Mouse (Mus musculus) common myeloid progenitor, adult 5-6 weeks (primary cell): Measurements from ENCODE around the gene Ltbp1. TPM values are rescaled to one million over a fixed set of nuclear protein-coding genes. Genes with fewer than 3 reads are reported as not detected.

ENCODE experiments used
- ATAC-seq: replicated peaks from 2 replicates; pipeline ENCODE4 v1.8.0; 2016; ENCODE audit warnings: low read depth, mild to moderate bottlenecking, moderate TSS enrichment, inconsistent platforms; ENCODE audit not compliant: poor library complexity, severe bottlenecking
- total RNA-seq: library from RNA; stranded (forward); fragments of 200-1000, 187-1606 nt; gene quantifications from 2 replicates; pipeline ENCODE4 v1.2.3, GENCODE M21; 2017

Ltbp1 gene
- total RNA-seq, 1 experiment from 2014 or later = 2.5 TPM

DNA sequence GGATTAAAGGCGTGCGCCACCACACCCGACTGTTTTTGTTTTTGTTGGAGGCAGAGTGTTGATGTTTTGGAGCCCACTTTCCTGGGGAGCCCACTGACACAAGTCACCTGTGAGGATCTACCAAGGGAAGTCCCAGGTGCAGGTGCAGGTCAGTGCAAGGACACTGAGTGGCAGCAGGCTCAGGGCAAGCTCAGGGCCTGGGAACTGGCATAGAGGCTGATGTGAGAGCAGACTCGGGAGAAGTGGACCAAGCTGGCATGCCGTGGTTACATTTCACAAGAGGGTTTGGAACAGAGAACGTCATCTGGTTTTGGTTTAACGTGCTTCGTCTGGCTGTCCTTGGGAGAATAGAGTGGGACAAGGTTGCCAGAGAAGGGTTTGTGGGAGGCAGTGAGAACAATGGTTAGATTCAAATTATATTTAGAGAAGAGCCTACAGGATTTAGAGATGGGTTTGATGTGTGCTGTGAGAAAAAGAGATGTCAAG is 46.1 kb downstream of the Ltbp1 start:
- no peak for ATAC-seq

DNA sequence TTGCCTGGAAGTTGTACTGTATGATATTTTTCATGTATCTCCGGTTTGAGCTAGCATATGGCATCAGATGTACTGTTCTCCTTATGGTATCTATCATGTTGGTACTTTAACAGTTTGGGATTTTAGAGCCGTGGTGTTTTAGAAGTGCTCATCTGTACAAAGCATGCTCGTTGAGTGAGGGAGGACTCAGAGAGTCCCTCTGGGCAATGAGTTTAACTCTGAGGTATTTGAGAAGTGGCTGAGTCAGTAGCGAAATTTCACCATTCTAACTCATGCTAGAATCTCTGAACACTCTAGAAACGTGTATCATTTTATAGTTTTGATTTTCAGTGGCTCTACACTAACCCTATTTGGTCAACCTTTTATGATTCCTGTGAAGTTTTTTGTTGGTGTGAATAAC is 49.9 kb downstream of the Ltbp1 start:
- ATAC-seq = no peak

DNA sequence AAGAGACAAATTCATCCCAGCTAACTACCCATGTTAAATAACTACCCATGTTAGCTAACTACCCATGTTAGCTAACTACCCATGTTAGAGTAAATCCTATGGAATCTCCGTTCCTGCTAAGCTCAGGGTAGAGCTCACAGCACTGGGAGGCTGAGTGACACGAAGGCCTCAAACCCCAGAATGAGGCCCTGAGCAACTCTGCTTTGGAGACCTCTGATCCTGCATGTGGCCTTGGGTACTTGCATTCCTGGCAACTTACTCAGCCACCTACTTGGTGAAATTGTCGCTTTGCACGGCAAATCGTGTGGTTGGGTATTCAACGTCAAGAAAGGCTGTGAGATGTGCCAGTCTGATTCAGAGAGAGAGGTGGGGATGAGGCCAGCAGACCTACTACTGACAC is 50.6 kb downstream of the Ltbp1 start:
- ATAC-seq = no peak

DNA sequence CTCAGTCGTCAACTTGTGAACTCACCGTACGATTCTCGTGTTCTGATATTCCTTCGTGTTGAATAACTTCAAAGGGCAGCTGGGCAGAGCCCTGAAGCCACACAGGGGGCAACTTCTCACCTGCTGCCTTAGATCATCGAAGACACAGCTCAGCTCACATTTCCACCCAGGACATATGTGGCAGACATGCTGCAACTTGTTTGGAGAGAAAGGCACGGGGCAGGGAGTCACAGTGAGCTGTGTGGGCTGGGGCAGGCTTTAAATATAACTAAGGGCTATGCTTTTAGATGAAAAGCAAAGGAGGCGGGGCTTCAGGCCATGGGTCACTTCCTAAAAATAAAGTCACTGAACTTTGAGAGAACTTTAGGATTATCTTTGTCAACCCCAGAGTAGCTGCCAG is 51.3 kb downstream of the Ltbp1 start:
- ATAC-seq = no peak

DNA sequence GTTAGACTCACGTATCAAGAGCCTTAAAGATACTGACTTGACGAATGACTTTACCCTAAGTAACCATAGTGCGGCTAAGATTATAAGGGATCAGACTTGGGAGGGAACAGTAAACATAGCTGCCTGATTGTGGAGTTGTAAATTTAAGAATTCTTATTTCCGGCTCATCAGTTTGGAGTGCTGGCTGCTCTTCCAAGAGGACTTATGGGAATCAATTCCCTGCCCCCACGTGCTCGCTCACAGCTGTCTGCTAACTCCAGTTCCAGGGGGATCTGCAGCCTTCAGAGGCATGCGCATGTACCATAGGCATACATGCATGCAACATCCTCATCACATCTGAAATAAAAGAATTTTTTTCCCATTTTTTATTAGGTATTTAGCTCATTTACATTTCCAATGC is 61.0 kb downstream of the Ltbp1 start:
- no peak for ATAC-seq

DNA sequence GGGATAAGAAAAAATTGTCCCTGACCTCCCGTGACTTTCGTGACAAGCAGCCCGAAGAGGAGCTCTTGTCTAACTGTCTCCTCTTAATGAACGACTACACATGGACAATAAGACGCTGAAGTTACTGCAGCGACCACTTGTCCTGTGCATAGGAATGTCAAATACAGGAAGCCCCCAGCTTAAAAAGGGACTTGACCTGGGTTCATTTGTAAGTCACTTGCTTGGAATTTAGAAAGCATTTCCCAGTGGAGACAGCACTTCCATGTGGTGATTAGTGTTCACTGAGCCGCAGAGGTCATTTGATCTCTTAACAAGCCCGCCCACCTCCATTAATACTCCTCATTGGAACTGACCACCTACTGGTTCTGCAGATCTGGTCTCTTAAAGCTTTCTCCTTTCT is 61.9 kb downstream of the Ltbp1 start:
- no peak for ATAC-seq

DNA sequence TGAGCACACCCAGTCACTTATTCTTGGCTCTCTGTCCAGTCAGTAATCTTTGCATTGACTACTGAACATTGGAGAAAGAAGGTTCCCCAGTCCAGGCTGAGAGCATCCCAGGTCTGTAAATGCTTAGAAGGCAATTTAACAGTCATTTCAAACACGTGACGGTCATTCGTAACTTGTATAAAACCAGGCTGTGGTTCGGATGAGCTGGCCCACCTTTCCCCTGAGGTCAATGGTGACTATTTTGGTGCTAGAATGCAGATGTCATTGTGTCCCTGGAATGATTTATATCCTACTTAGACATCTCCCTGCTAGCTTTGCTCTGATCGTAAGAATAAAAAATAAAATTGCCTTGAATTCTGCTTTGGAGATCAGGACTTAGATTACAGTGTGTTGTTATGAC is 63.9 kb downstream of the Ltbp1 start:
- no peak for ATAC-seq

DNA sequence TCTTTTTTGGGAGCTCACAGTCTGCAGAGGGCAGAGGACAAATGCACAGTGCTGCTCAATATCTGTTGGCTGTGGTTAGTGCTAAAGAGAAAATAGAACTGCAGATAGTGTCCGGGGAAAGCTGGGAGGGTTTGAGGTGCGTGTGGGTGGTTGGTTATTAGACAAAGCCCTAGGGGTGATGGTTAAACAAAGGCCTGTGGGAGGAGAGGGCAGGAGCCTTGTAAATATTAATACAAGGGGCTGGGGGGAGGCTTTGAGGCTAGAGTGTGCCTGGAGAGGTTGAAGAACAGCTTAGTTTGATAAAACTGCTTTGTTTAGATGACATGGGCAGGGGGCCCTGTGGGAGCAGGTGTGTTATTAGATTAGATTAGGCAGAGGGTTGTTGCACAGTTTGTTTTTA is 65.8 kb downstream of the Ltbp1 start:
- peak; percentile 36 for ATAC-seq

DNA sequence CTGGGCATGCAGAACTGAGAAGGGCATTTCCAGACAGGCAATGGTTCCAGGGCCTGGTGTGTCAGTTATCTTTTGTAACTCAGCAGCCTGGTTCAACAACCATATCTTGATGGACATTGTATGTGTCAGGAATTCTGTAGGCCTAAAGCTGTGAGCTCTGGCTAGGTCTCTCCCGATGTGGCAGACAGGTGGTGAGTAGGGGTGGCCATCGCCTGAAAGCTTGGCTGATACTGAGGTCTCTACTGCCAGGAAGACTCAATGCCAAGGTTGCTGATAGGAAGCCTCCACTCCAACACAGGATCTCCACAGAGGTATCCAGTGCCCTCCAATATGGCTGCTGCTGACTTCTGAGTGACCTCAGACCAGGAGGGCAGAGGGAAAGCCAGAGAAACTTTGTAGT is 66.4 kb downstream of the Ltbp1 start:
- no peak for ATAC-seq

DNA sequence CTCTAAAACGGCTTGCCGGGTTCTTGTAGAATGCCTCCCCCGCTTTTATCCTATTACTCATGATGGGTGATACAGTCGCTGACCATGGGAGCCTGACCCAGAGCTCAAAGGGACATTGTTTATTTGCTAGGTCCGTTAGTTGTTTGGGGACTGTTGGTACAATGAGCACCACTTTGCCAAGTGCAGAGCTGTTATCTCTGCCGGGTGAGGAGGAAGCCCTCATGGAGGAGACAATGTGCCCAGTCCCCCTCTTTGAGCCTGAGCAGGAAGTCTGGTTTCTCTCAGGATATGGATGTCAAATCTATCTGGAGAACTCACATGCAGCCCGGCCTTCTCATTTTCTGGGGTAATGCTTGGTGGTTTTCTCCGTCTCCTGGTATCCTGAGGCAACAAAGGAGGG is 68.5 kb downstream of the Ltbp1 start:
- ATAC-seq = peak; percentile 91

DNA sequence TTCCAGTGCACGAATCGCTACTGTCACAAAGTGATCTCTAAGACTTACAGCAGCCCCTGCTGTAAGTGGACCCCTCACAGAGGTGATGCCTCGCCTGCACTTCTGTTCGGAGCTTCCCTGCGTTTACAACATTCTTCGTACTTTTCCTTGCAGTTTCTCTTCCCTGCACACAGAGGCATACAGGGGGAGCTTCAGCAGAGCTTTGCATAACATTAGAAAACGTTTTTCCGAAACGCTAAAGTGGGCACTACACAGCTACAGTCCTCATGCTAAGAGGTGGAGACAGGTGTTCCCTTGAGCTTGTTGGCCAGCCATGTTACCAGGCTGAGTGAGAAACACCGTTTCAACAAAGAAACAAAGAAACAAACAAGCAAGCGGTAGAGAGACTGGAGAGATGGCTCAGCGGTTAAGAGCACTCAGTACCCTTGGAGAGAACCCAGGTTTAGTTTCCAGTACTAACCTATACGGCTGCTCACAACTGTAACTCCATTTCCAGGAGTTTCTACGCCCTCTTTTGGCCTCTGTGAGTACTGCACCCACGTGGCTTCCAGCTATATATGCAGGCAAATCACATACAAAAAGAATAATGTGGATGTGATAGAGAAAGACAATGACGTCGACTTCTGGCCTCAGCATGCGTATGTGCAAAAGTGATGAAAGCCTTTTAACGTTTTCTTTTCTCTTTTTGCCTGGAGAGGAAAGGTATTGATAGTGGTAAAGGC is 69.8 kb downstream of the Ltbp1 start:
- ATAC-seq = no peak

DNA sequence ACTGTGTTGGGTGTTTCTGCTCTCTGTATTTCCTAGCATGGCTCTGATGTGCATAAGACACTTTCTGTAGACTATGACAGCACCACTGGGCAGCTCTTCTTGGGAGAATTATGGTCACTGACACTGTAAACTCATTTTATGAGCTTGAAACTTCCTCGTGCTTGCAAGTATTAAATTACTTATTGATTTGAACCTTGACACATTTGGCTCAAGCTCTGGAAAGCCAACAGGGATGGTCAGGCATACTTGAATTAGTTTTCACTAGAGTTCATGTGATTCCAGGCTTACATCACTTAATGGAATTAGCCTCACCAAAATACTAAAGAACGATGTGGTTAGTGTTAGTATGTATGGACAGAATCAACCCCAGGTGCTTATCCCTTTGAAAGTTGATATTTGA is 76.0 kb downstream of the Ltbp1 start:
- no peak for ATAC-seq

DNA sequence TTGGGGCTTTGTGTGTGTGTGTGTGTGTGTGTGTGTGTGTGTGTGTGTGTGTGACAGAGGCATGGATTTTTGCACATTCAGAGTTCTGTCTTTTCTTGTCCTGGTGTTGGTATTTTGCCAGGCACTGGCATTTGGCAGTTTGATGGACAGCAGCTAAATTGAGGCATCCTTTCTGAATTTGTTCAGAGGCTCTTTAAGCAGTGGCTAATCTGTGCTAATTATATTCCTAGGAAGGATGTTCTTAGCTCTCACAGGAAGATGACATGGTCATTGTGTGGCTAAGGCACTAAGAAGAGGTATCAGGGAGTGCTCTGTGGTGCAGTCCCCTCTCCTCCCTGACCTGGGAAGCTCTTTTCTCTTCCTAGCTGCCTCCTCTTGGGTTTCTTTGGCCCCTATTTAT is 77.1 kb downstream of the Ltbp1 start:
- peak; percentile 55 for ATAC-seq

DNA sequence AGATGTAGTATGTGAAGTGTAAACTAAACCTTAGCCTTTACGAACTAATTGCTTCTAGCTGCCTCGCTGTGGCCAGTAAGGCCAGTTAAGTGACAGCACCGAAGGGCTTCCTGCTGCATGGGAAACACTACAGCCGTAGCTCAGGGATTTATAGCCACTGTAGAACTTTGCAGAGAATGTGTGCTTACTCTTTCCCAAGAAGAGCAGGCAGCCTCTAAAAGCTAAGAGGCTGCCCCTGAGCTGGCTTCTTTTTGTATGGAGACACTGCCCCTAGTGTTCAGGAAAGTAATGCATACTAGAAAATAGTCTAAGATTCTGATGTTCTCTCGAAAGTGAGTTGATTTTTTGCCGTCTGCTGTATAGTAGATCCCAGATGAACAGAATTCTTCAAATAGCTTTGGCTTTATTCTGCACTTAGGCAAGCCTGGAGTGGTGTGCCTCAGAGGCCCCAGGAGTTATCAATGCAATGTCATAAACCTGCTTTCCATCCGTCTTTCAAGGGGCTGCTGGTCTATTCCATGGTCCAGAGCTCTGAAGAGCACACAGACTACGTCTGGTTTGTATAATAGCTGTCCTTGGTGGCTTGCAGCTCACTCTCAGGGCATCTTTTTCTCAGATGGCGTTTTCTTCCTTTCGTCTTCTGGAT is 82.1 kb downstream of the Ltbp1 start:
- peak; percentile 93 for ATAC-seq

DNA sequence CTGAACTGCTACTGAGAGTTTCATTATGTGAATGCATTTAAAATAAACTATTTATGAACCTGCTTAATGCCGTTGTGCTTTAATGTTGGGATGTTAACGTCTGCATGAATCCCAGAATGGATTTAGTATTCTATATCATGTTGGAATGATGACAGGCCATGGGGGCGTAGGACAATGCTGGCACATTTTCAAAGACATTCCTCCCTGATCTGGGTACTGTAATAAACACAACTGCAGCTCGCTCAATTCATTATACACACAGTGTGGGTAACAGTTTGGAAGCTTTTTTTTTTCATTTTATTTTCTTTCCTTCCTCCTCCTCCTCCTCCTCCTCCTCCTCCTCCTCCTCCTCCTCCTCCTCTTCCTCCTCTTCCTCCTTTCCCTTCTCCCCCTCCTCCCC is 82.9 kb downstream of the Ltbp1 start:
- no peak for ATAC-seq

DNA sequence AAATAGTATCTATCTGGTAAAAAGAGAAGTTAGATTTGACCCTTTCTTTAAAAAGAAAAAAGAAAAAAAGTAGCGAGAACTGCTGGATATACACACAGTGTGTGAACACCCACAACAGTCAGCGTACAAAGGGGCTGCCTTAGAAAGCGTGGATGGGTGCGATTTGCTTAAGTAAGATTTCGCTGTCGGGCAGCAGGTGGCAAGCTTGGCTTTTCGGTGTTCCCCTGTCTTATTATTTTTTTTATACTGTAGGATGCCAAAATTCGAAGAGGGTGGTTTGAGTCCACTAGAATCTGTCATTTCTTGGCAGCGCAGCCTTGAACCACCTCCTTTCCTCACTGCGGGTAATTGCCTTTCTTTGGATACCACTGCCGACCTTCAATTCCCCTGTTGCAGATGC is 83.4 kb downstream of the Ltbp1 start:
- no peak for ATAC-seq

DNA sequence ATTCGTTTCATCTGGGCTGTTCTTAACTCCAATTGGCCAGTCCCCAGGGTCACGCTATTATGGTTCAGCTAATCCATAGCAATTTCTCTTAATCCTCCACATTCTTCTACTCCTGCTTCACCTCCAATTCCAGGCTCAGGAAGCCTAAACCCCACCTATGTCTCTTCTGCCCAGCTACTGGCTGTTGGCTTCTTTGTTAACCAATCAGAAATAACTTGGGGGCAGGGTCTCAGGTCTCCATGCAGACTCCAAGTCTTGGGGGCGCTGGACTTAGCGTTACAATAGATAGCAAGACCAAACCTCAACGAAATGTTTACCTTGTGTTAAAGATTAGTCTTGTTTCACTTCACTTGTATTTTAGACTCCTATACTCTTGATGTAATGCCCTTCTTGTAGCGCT is 85.2 kb downstream of the Ltbp1 start:
- ATAC-seq = no peak

DNA sequence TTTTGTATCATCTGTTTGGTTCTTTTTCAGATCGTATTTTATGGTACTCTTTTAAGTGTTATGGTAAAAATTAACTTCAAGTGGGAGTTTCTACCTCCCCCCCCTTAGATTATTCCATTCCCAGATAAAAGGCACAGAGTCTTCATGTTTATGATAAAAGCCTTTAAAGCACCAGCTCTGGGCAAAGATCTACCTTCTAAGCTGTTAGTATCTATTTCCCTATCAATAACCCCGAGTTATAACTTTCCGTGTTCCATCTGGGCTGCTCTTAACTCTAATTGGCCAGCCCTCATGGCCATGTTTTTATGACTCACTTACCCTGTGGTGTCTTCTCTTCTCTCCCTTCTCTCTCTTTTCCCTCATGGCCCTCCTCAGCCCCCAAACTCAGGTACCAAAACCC is 88.2 kb downstream of the Ltbp1 start:
- ATAC-seq = no peak

DNA sequence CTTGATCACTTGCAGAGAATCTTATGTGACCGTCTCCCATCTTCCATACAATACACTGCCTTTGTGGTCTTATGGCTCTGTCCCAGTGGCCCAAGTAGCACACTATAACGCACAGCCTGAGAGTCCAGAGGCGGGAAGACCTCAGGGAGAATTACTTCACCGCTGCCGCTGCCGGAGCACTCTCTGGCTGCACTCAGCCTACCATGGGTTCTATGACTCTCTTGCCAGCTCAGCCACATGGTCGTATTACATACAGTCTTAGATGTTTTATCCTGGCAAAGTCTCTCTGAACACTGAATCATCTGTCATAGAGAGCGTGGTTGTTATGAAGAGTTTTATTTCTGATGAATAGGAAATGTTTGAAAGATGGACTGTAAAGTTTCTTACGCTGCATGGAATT is 89.2 kb downstream of the Ltbp1 start:
- ATAC-seq = no peak

DNA sequence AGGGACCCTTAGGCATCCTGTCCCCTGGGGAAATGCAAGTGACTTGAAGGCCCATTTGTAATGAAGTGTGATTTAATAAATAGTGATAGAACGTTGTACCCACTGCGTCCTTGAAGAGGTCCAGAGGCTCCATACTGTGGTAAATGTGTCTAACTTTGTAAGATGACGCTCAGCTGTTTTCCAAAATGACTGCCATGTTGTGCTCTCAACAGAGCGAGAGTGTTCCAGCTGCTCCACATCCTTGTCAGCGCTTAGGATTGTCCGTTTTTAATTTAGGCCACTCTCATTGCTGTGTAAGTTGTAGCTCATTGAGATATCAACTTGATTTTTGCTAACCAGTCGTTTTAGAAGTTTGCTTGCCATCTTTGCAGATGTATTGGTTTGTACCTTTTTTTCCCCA is 91.4 kb downstream of the Ltbp1 start:
- no peak for ATAC-seq

DNA sequence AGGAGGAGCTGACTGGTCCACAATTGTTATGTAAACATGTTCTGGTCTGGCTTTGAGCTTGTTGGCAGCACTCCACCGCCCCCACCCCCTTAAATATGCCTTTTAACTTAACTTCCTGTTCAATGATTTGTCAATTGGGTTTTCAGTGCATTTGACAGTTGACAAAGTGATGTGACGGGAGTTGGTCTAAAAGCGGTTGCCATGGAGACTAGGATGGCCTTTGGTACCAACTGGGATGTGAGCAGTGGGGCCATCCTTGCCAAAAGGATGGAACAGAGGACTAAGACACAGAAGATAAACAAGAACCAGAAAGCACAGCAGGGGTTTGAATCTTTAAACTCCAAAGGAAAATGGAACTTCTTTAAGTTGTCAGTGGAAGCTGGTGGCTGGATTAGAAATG is 92.0 kb downstream of the Ltbp1 start:
- no peak for ATAC-seq

DNA sequence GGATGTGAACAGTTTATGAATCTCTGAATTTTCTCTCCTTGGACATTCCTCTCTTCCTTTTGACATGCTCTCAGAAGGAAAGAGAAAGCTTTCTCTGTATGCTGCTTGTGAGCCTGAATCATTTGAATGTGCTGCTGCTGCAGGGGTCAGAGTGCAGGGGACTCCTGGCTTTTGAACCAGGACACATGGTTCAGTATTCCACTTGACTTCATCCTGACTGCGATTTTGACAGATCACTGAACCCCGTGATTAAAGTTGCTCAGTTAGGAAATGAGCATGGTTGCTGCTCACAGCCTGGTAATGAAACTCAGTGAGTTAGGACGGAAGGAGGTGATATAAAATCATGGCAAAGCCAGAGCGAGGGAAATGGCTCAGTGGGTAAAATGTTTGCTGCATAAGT is 95.8 kb downstream of the Ltbp1 start:
- no peak for ATAC-seq
